Mouse (Mus musculus): ENCODE measurements around the gene Wfdc5.

Gene Wfdc5

DNA sequence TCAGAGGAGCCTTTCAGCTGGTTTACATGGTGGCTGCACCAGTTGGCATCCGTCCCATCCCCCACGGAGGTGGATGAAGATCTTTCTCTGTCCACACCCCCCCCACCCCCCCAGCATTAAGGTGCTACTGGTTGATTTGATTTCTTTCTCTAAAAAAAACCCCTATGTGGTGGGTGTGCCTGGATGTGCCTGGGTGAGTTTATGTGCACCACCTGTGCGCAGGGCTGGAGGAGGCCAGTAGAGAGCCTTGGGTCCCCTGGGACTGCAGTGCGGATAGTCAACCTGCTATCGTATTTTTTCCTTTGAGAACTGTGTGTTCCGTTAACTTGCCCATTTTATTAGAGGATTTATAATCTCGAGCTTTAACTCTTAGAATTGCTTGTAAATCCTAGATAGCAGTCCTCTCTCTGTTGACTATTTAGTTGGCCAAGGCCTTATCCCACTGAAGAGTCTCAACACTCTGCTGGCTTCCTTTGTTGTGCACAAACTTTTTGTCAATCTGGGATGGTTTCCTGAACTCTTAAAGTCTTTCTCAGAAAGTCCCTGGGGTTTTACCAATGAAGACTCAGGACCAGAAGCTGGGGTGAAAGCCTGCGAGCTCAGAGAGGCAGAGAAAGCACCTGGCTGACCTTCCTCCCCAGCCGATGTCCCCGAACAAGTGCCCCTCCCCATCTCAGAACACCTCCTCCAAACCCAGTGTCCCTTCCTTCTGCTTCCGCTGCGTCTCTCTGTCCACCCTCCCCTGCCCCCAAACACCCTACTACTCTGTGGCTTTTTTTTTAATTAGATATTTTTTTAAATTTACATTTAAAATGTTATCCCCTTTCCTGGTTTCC lies 53.7 kb downstream of the Wfdc5 start:
- no peak for DNase-seq (ENCODE audit: low spot score in 2 of 2)

DNA sequence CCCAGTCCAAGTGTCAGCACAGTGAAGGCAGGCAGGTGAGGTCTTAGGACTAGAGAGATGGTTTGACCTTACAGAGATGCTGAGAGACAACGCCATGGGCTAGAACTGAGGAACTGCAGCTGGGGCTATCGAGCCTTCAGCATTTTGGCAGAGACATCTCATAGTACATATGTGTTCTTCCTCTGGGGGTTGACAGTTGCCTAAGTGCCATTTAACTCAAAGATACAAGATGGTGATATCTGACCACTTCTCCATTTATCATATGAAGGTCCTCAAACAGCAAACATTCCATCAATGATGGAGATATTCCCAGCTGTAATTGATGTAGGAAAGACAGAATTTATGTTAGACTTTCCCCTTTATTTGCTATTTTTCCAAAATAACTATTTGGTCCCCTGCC lies 55.2 kb downstream of the Wfdc5 start:
- DNase-seq (ENCODE audit: low spot score in 2 of 2) = no peak

DNA sequence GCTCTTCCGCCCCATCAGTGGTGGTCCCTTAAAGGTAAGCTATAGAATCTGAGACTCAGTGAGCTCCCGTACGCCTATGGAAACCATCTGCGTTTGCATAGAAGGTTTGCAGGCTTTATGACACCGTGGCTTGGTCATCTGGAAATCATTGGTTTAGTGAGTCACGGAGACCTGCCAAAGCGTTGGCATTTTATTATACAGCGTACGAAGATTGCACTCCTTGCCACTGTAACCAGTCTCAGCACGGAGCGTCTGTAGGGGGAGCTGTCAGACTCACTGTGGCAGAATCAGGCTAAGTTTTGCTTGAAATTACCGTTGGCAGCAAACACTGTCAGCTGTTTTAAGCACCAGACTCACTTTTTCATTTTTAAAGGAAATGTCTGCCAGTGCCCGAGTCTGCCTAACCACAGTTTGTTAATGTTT lies 56.0 kb downstream of the Wfdc5 start:
- DNase-seq (ENCODE audit: low spot score in 2 of 2) = peak in 1 of 2 experiments; percentile 18
